Mouse (Mus musculus) erythroblast, embryonic 14.5 days (primary cell): ENCODE measurements around the gene Hoxa5. TPM values are rescaled to one million over a fixed set of nuclear protein-coding genes. Genes with fewer than 3 reads are reported as not detected.

ENCODE experiments used
- H3K27me3 ChIP-seq: 2 replicates; pipeline ENCODE4 v1.6.1; 2012; ENCODE audit warnings: inconsistent platforms; ENCODE audit not compliant: control insufficient read depth
- H3K36me3 ChIP-seq: 2 replicates; pipeline ENCODE4 v1.6.1; 2012; ENCODE audit warnings: mild to moderate bottlenecking, inconsistent platforms; ENCODE audit not compliant: control insufficient read depth
- H3K4me1 ChIP-seq: 2 replicates; pipeline ENCODE4 v1.6.1; 2012; ENCODE audit warnings: inconsistent platforms; ENCODE audit not compliant: control insufficient read depth
- H3K4me3 ChIP-seq: replicated peaks from 2 replicates; pipeline ENCODE3; 2012; ENCODE audit warnings: moderate library complexity, mild to moderate bottlenecking, inconsistent platforms
- H3K9me3 ChIP-seq: 2 replicates; pipeline ENCODE4 v1.6.1; 2012; ENCODE audit warnings: low read length, inconsistent platforms, mixed read lengths; ENCODE audit not compliant: control insufficient read depth
- GATA1 ChIP-seq: IDR thresholded peaks from 2 replicates; pipeline ENCODE4 v1.6.1; 2012; ENCODE audit warnings: low read length, inconsistent platforms, mixed read lengths
- TAL1 ChIP-seq: IDR thresholded peaks from 3 replicates; pipeline ENCODE4 v1.6.1; 2012; ENCODE audit warnings: low read length, inconsistent platforms, mixed read lengths
- polyA plus RNA-seq: library from polyadenylated mRNA; stranded (reverse); fragments of >175 nt; gene quantifications from 2 replicates; pipeline ENCODE4 v1.2.3, GENCODE M21; 2012

Gene Hoxa5
- polyA plus RNA-seq, 1 experiment: not detected

- no peaks in the 10 kb centered on the region for H3K4me1 ChIP-seq
- H3K27me3 ChIP-seq: peaks cover 85% of the 10 kb centered on the region
These were observed 51.1 kb downstream of the Hoxa5 start for GRCm38 (mm10) chr6:52153270-52153669.

GRCm38 (mm10) chr6:52152226-52153193 lies 51.9 kb downstream of the Hoxa5 start:
- no peak for TF ChIP-seq TAL1
- no peak for TF ChIP-seq GATA1
- H3K27me3 ChIP-seq: peaks cover 78% of the 10 kb centered on the region

More at GRCm38 (mm10) chr6:52153270-52153669, 51.1 kb downstream of the Hoxa5 start:
- TF ChIP-seq GATA1 (no peak), TAL1 (no peak)
- Histone ChIP-seq H3K9me3 (no peaks in the 10 kb centered on the region), H3K36me3 (no peaks in the 10 kb centered on the region), H3K4me3 (no peak overlapping the region)

More at GRCm38 (mm10) chr6:52152226-52153193, 51.9 kb downstream of the Hoxa5 start:
- no peaks in the 10 kb centered on the region for H3K4me1 ChIP-seq
- no peak overlapping the region for H3K4me3 ChIP-seq
- no peaks in the 10 kb centered on the region for H3K9me3 ChIP-seq
- no peaks in the 10 kb centered on the region for H3K36me3 ChIP-seq

Other genes with a start within 250 kb of the Hoxa5 start
- gene Skap2, start 192.0 kb downstream of the Hoxa5 start, polyA plus RNA-seq: 0.03 and 0.04 TPM in 2 replicates
- not detected in 2 replicates for gene Hoxa1, start 46.3 kb downstream of the Hoxa5 start, polyA plus RNA-seq
- not detected in 2 replicates for gene Hoxa2, start 39.8 kb downstream of the Hoxa5 start, polyA plus RNA-seq
- 0.02 TPM in 1 of 2 replicates, not detected in the other for gene 5730596B20Rik, start 27.1 kb downstream of the Hoxa5 start, polyA plus RNA-seq
- gene Hoxa4, start 12.8 kb downstream of the Hoxa5 start, polyA plus RNA-seq: not detected in 2 replicates
- not detected in 2 replicates for gene Hoxa6, start 4.1 kb upstream of the Hoxa5 start, polyA plus RNA-seq
- gene Hoxa3, start 8.7 kb upstream of the Hoxa5 start, polyA plus RNA-seq: 0.02 TPM in 1 of 2 replicates, not detected in the other
- not detected in 2 replicates for gene Gm28308, start 8.8 kb upstream of the Hoxa5 start, polyA plus RNA-seq
- 0.02 TPM in 1 of 2 replicates, not detected in the other for gene Hoxa7, start 17.3 kb upstream of the Hoxa5 start, polyA plus RNA-seq
- gene Hoxa9, start 26.5 kb upstream of the Hoxa5 start, polyA plus RNA-seq: not detected in 2 replicates
- gene Hoxa10, start 36.3 kb upstream of the Hoxa5 start, polyA plus RNA-seq: not detected in 2 replicates
- 0.03 TPM in 1 of 2 replicates, not detected in the other for gene Hoxa11, start 41.2 kb upstream of the Hoxa5 start, polyA plus RNA-seq
- gene Hoxa13, start 56.3 kb upstream of the Hoxa5 start, polyA plus RNA-seq: not detected in 2 replicates
- gene Evx1, start 108.9 kb upstream of the Hoxa5 start, polyA plus RNA-seq: not detected in 2 replicates